Mouse (Mus musculus) layer of hippocampus, postnatal 36 days (tissue): ENCODE results near the gene Ccdc106. TPM values are rescaled to one million over a fixed set of nuclear protein-coding genes. Genes with fewer than 3 reads are reported as not detected.
A peak's percentile ranks its signal among the peaks of the same experiment; 100 is the strongest.
"Not testable (repeated sequence)": the region's sequence is repeated elsewhere in the genome, so short reads cannot be mapped to it uniquely, and the experiment has no call there.

ENCODE experiments used
- DNase-seq, 2 experiments: peaks; one replicate each; pipeline ENCODE4 v3.0.0; 2022
- total RNA-seq, 2 experiments: library from RNA; stranded (reverse); gene quantifications; 2 replicates each; pipeline ENCODE4 v1.2.3; 2021

The Ccdc106 gene
- total RNA-seq, 2 experiments from 2014 or later = 56.9 to 61.9 TPM

DNA sequence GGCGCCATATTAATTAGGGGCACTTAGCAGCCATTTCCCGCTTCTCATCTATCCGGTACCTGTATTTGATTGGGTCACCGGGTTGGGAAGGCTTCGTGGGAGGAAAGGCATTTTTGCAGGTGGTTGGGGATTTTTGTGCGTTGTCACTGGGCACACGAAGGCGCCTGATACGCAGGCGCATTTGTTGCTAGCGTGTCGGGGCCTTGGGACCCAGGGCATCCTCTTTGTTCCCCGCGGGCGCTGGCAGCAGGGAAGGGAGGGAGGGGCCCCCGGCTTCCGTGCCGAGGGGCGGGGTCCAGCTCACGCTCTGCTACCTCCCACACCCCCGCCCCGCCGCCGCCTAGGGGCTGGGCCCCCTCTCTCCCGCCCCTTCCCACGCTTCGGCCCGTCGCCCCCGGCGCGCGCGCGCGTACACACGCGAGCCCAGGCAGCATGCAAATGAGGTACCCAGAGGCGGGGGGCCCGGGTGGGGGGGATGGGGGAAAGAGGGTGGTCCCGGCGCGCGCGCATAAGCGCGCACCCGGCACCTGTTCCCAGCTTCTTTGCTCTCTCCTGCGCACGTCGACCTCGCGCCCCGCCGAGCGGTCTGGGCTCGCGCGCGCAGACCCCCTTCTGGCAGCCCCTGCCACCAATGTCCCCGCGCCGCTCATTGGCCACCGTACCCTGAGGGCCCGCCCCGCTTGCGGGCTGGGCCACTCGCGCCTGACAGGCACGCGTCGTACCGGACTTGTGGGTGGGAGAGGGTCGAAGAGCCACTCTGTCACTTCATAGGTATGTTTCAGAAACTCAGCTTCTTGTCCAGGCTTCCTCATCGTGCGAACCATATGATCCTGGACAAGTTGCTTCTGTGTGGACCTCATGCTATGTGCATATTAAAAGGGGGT lies 5.0 kb upstream of the Ccdc106 start, which contains the start of gene Gm44973:
Gene Gm44973 (plus strand): TSS at position 379 of the 884 bp plus-strand sequence.
- DNase-seq = peak; percentile 90 to 92

DNA sequence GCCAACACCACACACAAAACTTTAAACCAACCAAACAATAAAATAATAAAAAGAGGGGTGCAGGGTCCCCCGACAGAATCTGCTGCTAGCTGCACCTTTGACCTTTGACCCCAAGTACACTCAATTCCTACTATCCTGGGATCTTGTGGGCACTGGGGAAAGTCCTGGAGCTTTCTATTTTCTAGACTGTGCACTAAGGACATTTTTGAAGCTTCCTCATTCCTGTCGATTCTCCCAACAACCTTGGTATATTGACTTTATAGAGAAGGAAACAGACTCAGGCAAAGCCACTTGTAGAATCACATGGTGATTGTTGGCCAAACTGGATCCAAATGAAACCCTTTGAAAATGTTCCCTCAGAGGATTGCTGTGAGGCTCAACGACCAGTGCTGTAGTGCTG lies 4.3 kb upstream of the Ccdc106 start:
- no peak for DNase-seq

DNA sequence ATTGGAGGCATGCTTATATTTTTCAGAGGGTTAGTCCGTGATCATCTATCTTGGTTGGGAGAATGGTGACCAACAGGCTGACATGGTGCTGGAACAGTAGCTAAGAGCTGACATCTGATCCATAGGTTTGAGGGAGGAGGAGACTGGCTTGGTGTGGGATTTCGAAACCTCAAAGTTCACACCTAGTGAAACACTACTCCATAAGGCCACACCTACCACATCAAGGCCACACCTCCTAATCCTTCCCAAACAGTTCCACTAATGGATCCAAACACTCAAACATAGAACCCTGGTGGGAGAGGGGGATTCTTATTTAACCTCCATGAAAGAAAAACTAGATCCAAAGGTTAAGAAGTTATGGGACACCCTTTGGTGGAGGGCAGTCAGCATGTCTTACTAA lies 3.4 kb upstream of the Ccdc106 start:
- no peak for DNase-seq

DNA sequence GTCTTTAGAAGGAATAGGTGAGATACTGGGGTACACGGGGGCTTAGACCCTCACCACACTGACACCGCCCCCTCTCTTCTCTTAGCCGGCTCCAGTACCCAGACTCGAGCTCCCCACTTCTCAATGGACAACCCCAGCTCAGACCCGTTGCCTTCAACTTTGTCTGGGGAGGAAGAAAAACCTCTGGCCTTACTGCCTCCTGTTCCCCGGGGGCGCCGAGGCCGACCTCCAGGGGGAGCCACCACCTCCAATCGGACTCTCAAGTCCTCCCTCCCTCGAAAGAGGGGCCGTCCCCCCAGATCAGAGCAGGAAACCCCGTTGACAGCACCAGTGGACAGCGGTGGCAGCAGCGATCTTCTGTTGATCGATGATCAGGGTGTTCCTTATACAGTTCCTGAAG lies 3.0 kb upstream of the Ccdc106 start:
- no peak for DNase-seq

DNA sequence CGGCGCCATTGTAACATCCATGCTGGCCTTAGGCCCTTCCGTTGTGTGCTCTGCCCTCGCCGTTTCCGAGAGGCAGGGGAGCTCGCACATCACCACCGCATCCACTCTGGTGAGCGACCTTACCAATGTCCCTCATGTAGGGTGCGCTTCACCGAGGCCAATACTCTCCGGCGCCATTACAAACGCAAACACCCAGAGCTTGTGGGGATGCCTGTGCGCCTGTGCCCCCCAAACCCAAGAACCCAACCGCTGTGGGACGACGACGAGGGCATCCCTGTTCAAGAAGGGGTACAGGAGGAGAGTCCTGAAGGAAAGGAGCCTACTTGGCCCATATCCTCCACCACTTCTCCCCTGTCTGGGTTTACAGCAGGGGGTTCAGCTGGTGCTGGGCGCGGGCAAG lies 2.4 kb upstream of the Ccdc106 start:
- no peak for DNase-seq

DNA sequence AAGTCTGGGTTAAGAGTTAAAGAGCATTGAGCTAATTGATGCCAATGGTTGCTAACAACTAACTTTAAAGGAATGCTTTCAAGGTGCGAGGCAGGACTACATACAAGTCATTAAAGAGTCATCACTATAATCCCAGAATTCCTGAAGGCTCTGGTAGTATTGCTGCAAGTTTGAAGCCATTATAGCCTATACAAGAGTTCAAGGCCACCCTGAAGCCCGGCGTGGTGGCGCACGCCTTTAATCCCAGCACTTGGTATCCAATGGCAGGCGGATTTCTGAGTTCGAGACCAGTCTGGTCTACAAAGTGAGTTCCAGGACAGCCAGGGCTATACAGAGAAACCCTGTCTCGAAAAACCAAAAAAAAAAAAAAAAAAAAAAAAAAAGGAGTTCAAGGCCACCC lies 777 bp upstream of the Ccdc106 start:
- not testable (repeated sequence) for DNase-seq

DNA sequence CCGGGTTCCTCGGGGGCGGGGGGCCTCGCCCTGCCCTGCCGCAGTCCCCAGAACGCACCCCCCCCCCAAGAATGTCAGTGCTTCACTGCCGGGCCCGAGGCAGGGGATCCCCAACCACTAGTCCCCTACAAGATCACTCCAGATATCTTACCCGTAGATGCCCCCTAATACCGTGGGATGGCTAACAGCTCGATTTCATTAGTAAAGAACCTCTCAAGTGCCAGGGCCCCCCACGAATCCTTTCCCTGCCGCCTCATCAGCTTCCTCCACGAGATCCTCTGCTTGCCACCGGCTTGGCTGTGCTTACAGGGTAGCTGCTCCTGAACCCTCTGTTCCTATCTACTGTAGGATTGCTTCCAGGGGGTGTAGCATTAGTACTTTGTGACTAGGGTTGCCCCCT lies 332 bp downstream of the Ccdc106 start:
- DNase-seq = no peak

DNA sequence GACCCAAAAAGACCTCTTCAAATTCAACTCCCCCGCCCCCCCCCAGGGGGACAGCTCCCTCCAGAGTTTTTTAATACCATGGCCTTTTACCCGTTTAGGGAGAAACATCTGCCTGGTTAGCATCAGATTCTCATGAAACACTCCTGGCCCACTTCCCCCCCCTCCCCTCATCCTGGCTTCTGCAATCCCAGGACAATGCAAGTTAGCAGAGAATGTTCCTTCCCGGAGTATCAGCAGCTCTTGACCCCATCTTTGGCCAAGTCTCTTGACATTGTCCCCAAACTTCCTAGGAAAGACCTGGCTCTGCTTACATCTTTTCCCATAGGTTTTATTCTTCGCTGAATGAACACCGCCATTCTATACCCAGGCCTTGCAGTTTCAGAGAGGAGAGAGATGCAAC lies 844 bp downstream of the Ccdc106 start:
- no peak for DNase-seq

DNA sequence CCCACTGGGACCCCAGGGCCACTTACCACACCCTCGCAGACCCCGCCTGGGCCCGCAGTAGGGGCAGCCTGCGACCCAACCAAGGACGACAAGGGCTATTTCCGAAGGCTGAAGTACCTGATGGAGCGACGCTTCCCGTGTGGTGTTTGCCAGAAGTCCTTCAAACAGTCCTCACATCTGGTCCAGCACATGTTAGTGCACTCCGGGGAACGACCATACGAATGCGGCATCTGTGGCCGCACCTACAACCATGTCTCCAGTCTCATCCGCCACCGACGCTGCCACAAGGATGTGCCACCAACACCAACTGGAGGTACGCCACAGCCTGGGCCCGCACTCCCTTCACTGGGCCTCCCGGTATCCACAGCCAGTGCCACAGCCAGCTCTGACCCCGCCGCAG lies 9.2 kb downstream of the Ccdc106 start:
- no peak for DNase-seq

DNA sequence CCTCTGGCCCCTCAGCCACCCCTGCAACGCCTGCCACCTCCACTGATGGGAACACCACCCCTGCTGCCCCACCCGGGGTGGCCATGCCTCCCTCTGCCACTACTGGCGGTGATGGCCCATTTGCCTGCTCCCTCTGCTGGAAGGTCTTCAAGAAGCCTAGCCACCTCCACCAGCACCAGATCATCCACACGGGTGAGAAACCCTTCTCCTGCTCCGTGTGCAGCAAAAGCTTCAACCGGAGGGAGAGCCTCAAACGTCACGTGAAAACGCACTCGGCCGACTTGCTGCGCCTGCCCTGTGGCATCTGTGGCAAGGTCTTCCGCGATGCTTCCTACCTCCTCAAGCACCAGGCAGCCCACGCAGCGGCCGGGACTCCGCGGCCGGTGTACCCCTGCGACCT lies 9.6 kb downstream of the Ccdc106 start:
- DNase-seq = no peak

DNA sequence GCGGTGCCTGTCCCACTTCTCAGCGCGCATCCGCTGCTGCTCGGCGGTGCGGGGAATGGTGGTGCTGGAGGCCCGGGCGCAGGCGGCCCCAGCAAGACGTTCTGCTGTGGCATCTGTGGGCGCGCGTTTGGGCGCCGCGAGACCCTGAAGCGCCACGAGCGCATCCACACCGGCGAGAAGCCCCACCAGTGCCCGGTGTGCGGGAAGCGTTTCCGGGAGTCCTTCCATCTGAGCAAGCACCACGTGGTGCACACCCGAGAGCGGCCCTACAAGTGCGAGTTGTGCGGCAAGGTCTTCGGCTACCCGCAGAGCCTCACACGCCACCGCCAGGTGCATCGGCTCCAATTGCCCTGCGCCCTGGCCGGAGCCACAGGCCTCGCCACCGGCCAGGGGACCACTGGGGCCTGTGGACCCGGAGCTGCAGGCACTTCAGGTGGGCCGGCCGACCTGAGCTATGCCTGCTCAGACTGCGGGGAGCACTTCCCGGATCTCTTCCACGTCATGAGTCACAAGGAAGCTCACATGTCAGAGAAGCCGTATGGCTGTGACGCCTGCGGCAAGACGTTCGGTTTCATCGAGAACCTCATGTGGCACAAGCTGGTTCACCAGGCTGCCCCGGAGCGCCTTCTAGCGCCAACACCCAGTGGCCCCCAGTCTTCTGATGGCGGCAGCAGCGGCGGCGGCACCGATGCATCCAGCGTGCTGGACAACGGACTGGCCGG lies 10.4 kb downstream of the Ccdc106 start:
- no peak for DNase-seq

DNA sequence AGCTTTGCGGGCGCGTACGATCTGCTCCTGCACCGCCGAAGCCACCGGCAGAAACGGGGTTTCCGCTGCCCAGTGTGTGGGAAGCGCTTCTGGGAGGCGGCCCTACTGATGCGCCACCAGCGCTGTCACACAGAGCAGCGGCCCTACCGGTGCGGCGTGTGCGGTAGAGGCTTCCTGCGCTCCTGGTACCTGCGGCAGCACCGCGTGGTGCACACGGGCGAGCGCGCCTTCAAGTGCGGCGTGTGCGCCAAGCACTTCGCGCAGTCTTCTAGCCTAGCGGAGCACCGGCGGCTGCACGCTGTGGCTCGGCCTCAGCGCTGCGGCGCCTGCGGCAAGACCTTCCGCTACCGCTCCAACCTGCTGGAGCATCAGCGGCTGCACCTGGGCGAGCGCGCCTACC lies 11.1 kb downstream of the Ccdc106 start:
- DNase-seq = no peak

DNA sequence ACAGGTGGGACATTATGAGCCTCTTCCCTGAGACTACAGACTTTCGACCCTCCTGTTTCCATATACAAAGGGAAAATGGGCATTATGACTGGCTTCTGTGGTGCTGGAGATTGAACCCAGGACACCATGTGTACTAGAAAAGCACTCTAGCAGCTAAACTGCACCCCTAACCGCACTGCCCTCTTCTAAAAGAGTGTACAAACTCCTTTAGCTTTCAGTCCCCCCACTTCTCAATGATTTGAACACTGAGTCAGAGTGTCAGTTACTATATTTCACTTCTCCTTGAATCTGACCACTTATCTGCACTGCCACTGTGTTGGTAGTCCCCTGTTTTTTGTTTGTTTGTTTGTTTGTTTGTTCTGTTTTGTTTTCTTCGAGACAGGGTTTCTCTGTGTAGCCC lies 13.5 kb downstream of the Ccdc106 start, which contains the start of gene 4632433K11Rik:
Gene 4632433K11Rik (plus strand): TSS at position 301 of the 400 bp plus-strand sequence.
- DNase-seq = no peak

DNA sequence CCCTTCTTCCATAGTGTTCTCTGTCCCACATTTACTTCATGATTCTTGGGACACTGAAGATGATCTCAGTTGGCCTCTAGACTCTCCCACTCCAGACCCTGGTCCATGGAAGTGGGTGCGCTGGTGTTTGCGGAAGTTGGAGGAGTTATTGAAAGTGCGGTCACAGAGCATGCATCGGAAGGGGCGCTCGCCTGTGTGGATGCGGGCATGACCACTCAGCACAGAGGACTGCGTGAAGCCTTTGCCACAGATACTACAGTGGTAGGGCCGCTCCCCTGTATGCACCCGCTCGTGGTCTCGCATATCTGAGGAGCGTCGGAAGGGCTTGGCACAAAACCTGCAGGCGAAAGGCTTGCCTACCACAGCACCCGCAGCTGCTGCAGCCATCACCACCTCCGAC lies 15.3 kb downstream of the Ccdc106 start:
- no peak for DNase-seq

DNA sequence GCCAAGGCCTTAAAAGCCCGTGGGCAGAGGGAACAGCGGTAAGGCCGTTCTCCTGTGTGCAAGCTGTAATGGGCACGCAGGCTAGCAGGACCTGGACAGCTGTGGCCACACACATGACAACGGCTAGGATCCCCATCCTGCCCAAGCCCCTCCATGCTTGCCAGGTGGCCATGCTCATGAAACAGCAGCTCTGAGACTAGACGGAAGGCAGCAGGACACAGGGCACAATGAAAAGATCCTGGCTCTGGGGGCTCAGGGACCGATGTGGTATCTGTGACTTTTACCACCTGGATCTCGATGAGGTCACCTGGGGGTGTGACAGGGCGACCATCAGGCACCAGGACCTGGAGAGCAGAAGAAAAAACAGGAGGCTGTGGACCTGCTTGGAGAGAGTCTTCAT lies 15.8 kb downstream of the Ccdc106 start:
- DNase-seq = no peak

DNA sequence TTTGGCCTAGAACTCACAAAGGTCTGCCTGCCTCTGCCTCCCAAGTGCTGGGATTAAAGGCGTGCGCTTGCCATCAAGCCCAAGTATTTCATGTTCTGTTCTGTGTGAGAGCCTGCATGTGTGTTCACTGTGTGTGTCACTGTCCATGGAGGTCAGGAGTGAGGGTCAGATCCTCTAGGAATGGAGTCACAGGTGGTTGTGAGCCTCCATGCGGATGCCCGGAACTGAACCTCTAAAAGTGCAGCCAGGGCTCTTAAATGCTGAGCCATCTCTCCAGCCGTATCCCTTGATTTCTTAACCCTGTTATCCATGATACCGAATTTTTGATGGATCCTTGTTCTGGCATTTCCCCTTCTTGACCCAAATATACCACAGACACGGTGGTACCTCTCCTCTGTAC lies 16.7 kb downstream of the Ccdc106 start:
- no peak for DNase-seq

DNA sequence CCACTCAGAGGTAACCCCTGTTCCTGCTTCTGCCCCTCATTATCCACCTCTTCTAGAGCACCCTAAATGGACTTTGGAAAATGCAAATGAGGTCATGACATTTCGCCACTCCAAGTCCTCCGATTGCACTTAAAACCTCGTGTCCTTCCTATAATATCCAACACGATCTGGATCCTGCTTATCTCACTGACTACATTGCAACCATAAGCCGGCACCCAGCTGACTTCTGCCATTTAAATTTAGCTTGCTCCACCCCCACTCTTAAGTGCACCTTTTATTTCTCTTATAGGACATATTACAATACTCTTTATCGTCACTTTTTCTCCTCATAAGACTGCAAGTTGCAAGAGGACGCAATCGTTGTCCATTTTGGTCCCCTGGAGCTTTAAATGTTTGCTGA lies 17.1 kb downstream of the Ccdc106 start:
- DNase-seq = no peak

DNA sequence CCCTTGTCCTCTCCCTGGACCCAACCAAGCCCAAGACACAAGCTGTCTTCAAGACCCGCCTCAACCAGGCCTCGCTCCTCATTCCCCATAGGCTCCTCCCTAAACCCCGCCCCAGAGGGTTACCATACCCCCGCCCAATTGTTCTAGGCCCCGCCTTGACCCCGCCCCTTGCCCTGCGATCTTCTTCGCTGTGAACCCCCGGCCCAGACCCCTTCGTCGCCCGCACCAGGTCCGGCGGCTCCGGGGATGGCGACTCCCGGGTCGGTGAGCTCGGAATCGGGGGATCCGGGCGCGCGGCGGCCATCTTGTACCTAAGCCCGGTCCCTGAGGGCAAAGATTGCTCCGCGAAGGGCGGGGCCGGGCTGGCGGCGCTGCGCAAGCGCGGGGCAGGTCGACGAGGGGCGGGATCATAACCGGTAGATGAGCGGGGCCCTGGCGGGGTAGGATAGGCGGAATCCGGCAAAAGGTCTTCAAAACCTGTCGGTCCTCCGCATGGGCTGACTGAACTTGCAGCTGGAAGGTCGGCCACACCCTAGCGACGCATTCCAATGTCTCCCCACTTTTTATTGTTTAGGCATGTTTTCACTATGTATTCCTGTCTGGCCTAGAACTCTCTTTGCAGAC lies 17.9 kb downstream of the Ccdc106 start, which contains the start of gene Zfp784:
Gene Zfp784 (minus strand): TSS at position 338 of the 624 bp plus-strand sequence.
- DNase-seq = peak; percentile 94

DNA sequence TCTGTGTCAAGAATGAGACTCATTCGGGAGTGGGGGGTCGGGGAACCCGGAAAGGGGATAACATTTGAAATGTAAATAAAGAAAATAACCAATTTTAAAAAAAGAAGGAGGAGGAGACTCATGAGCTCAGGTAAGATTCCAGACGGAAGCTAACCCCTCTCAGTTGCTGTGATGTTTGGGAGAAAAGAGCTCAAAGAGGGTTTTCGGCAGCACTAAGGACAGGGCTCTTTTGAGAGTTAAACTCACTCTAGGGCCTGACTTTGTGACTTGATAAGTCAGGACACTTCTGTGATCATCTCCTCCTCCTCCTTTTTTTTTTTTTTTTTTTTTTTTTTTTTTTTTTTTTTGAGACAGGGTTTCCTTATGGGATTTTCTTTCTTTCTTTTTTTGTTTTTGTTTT lies 18.6 kb downstream of the Ccdc106 start:
- DNase-seq = no peak

DNA sequence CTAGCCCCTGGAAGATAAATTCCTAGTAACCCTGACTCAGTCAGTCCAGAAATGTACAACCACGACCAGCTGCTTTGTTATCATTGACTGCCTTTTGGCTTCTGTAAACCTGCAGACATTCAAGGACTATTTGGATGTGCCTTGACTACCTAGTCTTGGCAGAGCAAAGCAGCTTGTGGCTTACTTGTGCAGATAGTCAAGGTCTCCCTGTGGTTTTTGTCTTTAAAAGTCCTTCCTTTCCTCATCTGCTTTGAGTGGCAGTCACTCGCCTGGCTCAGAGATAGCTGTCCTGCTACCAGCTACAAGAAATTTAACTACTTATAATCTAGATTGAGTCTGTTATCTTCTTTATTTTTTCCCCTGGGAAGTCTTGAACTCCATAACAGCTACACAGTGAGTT lies 24.6 kb downstream of the Ccdc106 start:
- DNase-seq = no peak

DNA sequence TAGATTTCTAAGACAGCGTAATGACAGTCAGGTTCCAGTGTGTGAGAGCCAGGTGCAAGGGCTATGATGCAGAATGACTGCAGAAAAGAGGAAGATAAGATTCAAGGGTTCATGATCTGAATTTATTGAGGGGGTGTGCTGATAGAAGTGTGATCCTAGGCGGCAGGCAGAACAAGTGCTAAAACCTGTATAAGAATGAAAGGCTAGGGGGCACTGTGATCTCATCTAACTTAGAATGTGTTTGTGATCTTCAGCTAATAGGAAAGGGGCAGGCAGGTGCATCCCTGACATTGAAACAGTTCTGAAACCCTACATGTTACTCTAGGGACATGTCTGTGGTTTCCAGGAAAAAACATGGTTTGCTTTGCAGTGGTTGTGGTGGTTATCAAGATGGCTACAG lies 25.8 kb downstream of the Ccdc106 start:
- DNase-seq = no peak

DNA sequence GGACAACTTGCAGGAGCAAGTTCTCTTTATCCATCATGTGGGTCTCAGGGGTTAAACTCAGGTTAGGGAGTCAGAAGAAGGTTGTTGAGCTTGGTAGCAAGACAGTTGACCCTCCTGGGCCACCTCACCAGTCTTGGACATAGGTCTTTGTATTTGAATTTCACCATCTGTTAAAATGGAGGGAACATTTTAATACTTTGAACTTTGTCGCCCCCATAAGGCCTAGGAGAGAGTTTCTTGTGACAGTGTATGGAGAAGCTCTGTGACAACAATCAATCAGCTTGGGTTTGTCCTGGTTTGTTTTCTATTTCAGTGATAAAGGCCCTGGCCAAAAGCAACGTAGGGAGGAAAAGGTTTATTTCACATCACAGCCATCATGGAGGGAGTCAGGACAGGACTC lies 27.0 kb downstream of the Ccdc106 start:
- no peak for DNase-seq
